Mouse (Mus musculus) G1E (cell line): ENCODE data around the gene Cnot8. TPM values are rescaled to one million over a fixed set of nuclear protein-coding genes. Genes with fewer than 3 reads are reported as not detected.
"Not testable (repeated sequence)": the region's sequence is repeated elsewhere in the genome, so short reads cannot be mapped to it uniquely, and the experiment has no call there.

Source experiments
- ATAC-seq: 2 replicates; pipeline ENCODE4 v1.8.0; 2016; ENCODE audit warnings: mild to moderate bottlenecking; ENCODE audit not compliant: insufficient number of reproducible peaks, poor library complexity, low FRiP score, severe bottlenecking; ENCODE audit errors: extremely low read depth
- DNase-seq: peaks from one replicate; pipeline ENCODE4 v3.0.0; 2012; ENCODE audit warnings: low spot score
- H3K27me3 ChIP-seq: 2 replicates; pipeline ENCODE4 v1.6.1; 2012; ENCODE audit warnings: mild to moderate bottlenecking, low read length, inconsistent platforms; ENCODE audit not compliant: insufficient read depth
- H3K36me3 ChIP-seq: replicated peaks from 2 replicates; pipeline ENCODE3; 2012; ENCODE audit warnings: mild to moderate bottlenecking, inconsistent platforms
- H3K4me1 ChIP-seq: 2 replicates; pipeline ENCODE4 v1.6.1; 2012; ENCODE audit warnings: low read depth, low read length, inconsistent platforms, mixed read lengths; ENCODE audit not compliant: insufficient read depth
- H3K4me3 ChIP-seq: 2 replicates; pipeline ENCODE4 v1.5.1; 2012; ENCODE audit warnings: low read depth, mild to moderate bottlenecking, inconsistent platforms, low read length, moderate library complexity, mixed read lengths
- H3K9me3 ChIP-seq: replicated peaks from 2 replicates; pipeline ENCODE4 v1.6.1; 2012; ENCODE audit warnings: inconsistent platforms
- CTCF ChIP-seq: IDR thresholded peaks from 2 replicates; pipeline ENCODE4 v1.5.1; 2012; ENCODE audit warnings: low read depth, low read length, inconsistent platforms, mixed read lengths
- GATA1 ChIP-seq: IDR thresholded peaks from 2 replicates; pipeline ENCODE4 v1.6.1; 2012; ENCODE audit warnings: borderline replicate concordance, low read length, inconsistent platforms, mixed read lengths
- GATA2 ChIP-seq: IDR thresholded peaks from 2 replicates; pipeline ENCODE4 v1.6.1; 2012; ENCODE audit warnings: low read depth, low read length, inconsistent platforms, borderline replicate concordance
- POLR2AphosphoS5 ChIP-seq: IDR thresholded peaks from 2 replicates; pipeline ENCODE4 v1.6.1; 2012; ENCODE audit warnings: low read depth, low read length, inconsistent platforms; ENCODE audit not compliant: insufficient replicate concordance
- TAL1 ChIP-seq: conservative IDR thresholded peaks from 2 replicates; pipeline ENCODE4 v1.6.1; 2012; ENCODE audit warnings: low read depth, low read length, inconsistent platforms, mixed read lengths
- polyA plus RNA-seq: library from polyadenylated mRNA; stranded (reverse); fragments of >175 nt; gene quantifications from 2 replicates; pipeline ENCODE4 v1.2.3, GENCODE M21; 2012
- total RNA-seq, 2 experiments: library from RNA; stranded (forward) in 1 of 2; stranded (reverse) in 1 of 2; fragments of 200-1000 nt in 1 of 2; fragments of >200 nt in 1 of 2; fragmentation: Nextera tagmentation in 1 of 2; gene quantifications; 2 replicates each; pipeline ENCODE4 v1.2.3; 2014 to 2017

Cnot8 gene
- total and polyA plus RNA-seq, 3 experiments, result 5.5 to 111 (median 65.1) TPM

DNA sequence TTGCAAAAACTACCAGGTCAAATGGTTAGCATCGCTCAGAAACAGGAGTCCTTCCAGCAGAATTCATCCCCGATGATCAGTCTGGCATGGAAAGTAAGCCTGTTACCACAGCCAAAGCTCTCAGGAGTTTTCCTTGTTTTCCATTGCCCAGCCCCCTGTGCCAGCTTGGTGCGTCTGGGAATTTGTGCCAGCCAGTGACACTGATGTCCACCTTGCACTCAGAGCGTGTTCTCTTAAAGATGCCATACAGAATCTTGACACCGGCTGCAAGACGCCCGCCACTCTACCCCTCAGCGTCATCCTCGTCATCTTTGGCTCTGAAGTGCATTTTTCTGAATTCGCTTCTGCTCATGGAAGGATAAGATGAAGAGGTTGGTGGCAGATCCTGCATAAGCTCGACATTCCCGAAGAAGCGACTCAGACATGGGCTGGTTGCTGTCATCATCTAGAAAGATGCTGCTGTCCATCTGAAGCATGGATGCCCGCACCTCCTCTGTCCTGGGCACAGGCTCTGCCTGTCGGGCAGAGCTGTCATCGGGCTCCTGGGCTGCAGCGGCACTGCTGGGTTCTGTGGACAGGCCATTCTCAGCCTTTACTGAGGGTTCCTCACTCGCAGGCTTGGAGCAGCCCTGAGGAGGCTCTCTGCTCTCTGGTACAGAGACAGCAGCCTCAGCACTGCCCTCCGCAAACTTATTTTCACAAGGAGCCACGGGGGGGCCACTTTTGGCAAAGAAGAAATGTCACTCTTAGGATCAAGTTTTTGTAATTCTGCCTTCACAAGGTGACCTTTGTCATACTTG lies 6.9 kb upstream of the Cnot8 start:
- no peak for DNase-seq
- H3K4me1 ChIP-seq, result peaks cover 28% of the 10 kb centered on the region
- ATAC-seq, result no peak
- TF ChIP-seq GATA1 (no peak), GATA2 (no peak), CTCF (no peak), TAL1 (no peak), POLR2AphosphoS5 (no peak)
- H3K27me3 ChIP-seq, result no peaks in the 10 kb centered on the region
- no peaks in the 10 kb centered on the region for H3K36me3 ChIP-seq
- no peaks in the 10 kb centered on the region for H3K9me3 ChIP-seq
- H3K4me3 ChIP-seq, result no peak overlapping the region

DNA sequence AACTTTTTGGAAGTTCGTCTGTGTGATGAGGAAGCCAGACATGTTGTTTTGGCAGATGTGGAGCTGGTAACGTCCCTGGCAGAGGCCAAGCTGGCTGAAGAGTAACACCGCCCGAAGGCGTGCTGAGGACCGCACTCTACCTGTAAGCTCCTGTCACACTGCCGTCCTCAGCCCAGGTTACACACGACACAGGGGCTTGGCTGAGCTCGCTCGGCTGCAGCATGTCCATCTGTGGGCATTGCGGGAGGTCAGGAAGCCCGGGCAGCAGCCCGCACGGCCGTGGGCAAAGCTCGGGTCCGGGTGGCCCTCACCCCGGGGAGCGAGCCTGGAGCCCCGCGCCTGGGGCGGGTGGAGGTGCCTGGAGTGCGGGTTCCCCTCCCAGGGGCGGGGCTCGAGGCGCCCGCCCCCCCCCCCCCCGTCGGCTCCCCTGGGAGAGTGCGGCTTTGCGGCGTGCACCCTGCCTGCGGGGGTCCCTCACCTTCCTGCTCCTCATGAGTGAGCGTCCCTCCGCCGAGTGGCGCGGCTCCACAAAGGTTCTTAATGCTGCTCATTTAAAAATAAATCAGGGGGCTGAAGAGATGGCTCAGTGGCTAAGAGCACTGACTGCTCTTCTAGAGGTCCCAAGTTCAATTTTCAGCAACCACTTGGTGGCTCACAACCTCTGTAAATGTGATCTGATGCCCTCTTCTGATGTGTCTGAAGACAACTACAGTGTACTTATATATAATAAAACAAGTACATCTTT lies 6.2 kb upstream of the Cnot8 start:
- Histone ChIP-seq H3K36me3 (no peaks in the 10 kb centered on the region), H3K27me3 (no peaks in the 10 kb centered on the region), H3K4me1 (peaks cover 25% of the 10 kb centered on the region), H3K9me3 (no peaks in the 10 kb centered on the region), H3K4me3 (no peak overlapping the region)
- TF ChIP-seq TAL1, result no peak
- no peak for TF ChIP-seq GATA1
- TF ChIP-seq POLR2AphosphoS5, result no peak
- TF ChIP-seq GATA2, result no peak
- TF ChIP-seq CTCF, result no peak
- no peak for ATAC-seq
- no peak for DNase-seq

DNA sequence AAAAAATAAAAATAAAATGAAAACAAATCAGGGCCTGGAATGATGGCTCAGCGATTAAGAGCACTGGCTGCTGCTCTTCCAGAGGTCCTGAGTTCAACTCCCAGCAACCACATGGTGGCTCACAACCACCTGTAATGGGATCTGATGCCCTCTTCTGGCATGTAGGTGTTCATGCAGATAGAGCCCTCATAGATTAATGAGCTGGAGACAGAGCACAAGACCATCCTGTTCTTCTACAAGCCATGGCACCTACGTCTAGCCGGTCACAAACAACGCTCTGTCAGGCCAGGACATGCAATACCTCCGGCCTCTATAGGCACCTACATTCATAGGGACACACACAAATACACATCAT lies 5.6 kb upstream of the Cnot8 start:
- not testable (repeated sequence) for H3K9me3 ChIP-seq, DNase-seq, H3K27me3 ChIP-seq, H3K4me3 ChIP-seq, H3K36me3 ChIP-seq, ATAC-seq
- H3K4me1 ChIP-seq, result peaks cover 25% of the 10 kb centered on the region

DNA sequence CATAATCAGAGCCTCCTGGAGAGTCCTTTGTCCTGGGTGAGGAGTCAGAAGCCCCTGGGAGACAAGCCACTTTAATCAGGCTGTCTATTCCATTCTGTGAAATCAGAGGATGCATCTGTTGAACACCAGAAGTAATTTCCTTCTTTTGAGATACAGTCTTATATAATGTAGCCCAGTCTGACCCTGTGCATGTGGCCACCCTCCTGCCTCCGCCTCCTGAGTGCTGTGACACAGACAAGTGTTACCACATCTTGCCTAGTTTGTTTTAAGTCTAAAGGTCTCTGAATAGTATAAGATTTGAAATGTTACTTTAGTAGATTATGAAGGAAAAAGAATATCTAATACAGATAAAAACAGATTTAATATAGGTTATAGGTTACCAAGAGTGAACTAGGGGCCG lies 3.9 kb upstream of the Cnot8 start:
- Histone ChIP-seq H3K4me3 (no peak overlapping the region), H3K9me3 (no peaks in the 10 kb centered on the region), H3K4me1 (peaks cover 17% of the 10 kb centered on the region), H3K36me3 (no peaks in the 10 kb centered on the region), H3K27me3 (no peaks in the 10 kb centered on the region)
- DNase-seq (no peak), ATAC-seq (no peak)
- TF ChIP-seq TAL1, result no peak
- TF ChIP-seq GATA1, result no peak
- no peak for TF ChIP-seq GATA2
- TF ChIP-seq POLR2AphosphoS5, result no peak
- no peak for TF ChIP-seq CTCF

DNA sequence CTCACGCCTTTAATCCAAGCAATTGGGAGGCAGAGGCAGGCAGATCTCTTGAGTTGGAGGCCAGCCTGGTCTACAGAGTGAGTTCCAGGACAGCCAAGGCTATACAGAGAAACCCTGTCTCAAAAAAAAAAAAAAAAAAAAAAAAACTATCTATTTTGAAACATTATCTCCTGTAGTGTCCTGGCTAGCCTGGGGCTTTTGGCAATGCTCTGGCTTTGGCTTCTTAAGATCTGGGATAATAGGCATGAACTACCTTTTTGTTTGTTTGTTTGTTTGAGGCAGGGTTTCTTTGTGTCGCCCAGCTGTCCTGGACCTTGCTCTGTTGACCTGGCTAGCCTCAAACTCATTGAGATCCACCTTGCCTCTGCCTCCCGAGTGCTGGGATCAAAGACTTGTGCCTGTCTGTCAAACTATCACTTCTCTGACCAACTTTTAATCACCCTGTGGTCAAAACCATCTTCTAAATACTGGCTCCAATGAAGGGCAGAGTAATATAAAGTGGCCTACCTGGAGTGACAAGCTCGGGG lies 2.7 kb upstream of the Cnot8 start:
- Histone ChIP-seq H3K4me3 (no peak overlapping the region), H3K9me3 (no peaks in the 10 kb centered on the region), H3K4me1 (peaks cover 27% of the 10 kb centered on the region), H3K36me3 (peaks cover 4% of the 10 kb centered on the region), H3K27me3 (no peaks in the 10 kb centered on the region)
- no peak for TF ChIP-seq CTCF
- no peak for TF ChIP-seq GATA2
- TF ChIP-seq TAL1, result no peak
- no peak for TF ChIP-seq GATA1
- TF ChIP-seq POLR2AphosphoS5, result no peak
- DNase-seq (no peak), ATAC-seq (no peak)

DNA sequence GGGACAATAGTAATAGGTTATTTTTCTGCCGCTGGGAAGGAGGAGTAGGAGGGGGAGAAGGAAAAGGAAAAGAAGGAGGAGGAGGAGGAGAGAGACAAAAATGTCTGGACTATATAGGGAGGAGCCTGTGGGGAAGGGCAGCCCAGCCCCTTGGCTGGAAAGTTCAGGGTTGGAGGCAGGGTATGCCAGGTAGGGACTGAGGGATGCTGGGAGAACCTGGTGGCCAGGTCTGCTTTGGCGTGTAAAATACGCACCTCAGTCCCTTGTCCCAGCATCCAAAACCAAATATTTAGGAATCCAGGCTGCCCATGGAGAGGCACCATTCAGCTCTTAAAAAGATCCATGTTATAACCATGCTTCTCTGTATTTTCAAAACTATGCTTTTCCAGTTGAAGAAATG lies 1.8 kb upstream of the Cnot8 start:
- no peaks in the 10 kb centered on the region for H3K9me3 ChIP-seq
- peaks cover 6% of the 10 kb centered on the region for H3K36me3 ChIP-seq
- TF ChIP-seq GATA1, result no peak
- no peak overlapping the region for H3K4me3 ChIP-seq
- ATAC-seq (no peak), DNase-seq (no peak)
- no peaks in the 10 kb centered on the region for H3K27me3 ChIP-seq
- peaks cover 30% of the 10 kb centered on the region for H3K4me1 ChIP-seq
